Mouse (Mus musculus): Measurements from ENCODE around the gene Prkca.

Prkca gene

GRCm38 (mm10) chr11:108064401-108064800, 279.3 kb downstream of the Prkca start:
- no peak for DNase-seq (ENCODE audit: low read depth, low spot score)

GRCm38 (mm10) chr11:108063096-108063495, 280.6 kb downstream of the Prkca start:
- DNase-seq (ENCODE audit: low read depth, low spot score): no peak

GRCm38 (mm10) chr11:108061571-108062479, 281.9 kb downstream of the Prkca start:
- DNase-seq (ENCODE audit: low read depth, low spot score): no peak

- DNase-seq (ENCODE audit: low read depth, low spot score): no peak
These were observed 286.6 kb downstream of the Prkca start for GRCm38 (mm10) chr11:108057138-108057537.

- no peak for DNase-seq (ENCODE audit: low read depth, low spot score)
These were observed 289.1 kb downstream of the Prkca start for GRCm38 (mm10) chr11:108054647-108055046.

GRCm38 (mm10) chr11:108053746-108054145, 290.0 kb downstream of the Prkca start:
- DNase-seq (ENCODE audit: low read depth, low spot score): no peak

- DNase-seq (ENCODE audit: low read depth, low spot score): no peak
These were observed 302.1 kb downstream of the Prkca start for GRCm38 (mm10) chr11:108041669-108042068.

GRCm38 (mm10) chr11:108040823-108041222, 302.9 kb downstream of the Prkca start:
- no peak for DNase-seq (ENCODE audit: low read depth, low spot score)

GRCm38 (mm10) chr11:108039761-108040160, 304.0 kb downstream of the Prkca start:
- no peak for DNase-seq (ENCODE audit: low read depth, low spot score)

- no peak for DNase-seq (ENCODE audit: low read depth, low spot score)
These were observed 304.7 kb downstream of the Prkca start for GRCm38 (mm10) chr11:108038989-108039388.

- DNase-seq (ENCODE audit: low read depth, low spot score): no peak
These were observed 307.4 kb downstream of the Prkca start for GRCm38 (mm10) chr11:108036339-108036738.

- DNase-seq (ENCODE audit: low read depth, low spot score): no peak
These were observed 308.0 kb downstream of the Prkca start for GRCm38 (mm10) chr11:108035761-108036160.

GRCm38 (mm10) chr11:108034376-108034775, 309.4 kb downstream of the Prkca start:
- DNase-seq (ENCODE audit: low read depth, low spot score): no peak

- DNase-seq (ENCODE audit: low read depth, low spot score): no peak
These were observed 311.2 kb downstream of the Prkca start for GRCm38 (mm10) chr11:108032568-108032967.

- peak; percentile 25 for DNase-seq (ENCODE audit: low read depth, low spot score)
These were observed 312.6 kb downstream of the Prkca start for GRCm38 (mm10) chr11:108030956-108031604.

GRCm38 (mm10) chr11:108029321-108029720, 314.4 kb downstream of the Prkca start:
- DNase-seq (ENCODE audit: low read depth, low spot score): no peak

- DNase-seq (ENCODE audit: low read depth, low spot score): no peak
These were observed 315.3 kb downstream of the Prkca start for GRCm38 (mm10) chr11:108028398-108028797.

- no peak for DNase-seq (ENCODE audit: low read depth, low spot score)
These were observed 317.9 kb downstream of the Prkca start for GRCm38 (mm10) chr11:108025726-108026425.

- no peak for DNase-seq (ENCODE audit: low read depth, low spot score)
These were observed 320.5 kb downstream of the Prkca start for GRCm38 (mm10) chr11:108023188-108023587.

GRCm38 (mm10) chr11:108020889-108021288, 322.8 kb downstream of the Prkca start:
- DNase-seq (ENCODE audit: low read depth, low spot score): no peak

GRCm38 (mm10) chr11:108015284-108015683, 328.4 kb downstream of the Prkca start:
- DNase-seq (ENCODE audit: low read depth, low spot score): no peak

- no peak for DNase-seq (ENCODE audit: low read depth, low spot score)
These were observed 330.3 kb downstream of the Prkca start for GRCm38 (mm10) chr11:108013390-108013789.

All from A20 (cell line).